Comparison of ENCODE assay signal across 8 mouse cellular contexts in genomic region chr11:113565006-113565995, GRCm38 (mm10). TPM values are rescaled to one million over a fixed set of nuclear protein-coding genes. Genes with fewer than 3 reads are reported as not detected.
DNase-seq lines count a peak whose midpoint lies in the region; ATAC-seq and TF ChIP-seq lines count a peak whose summit lies in the region.

No protein-coding gene starts in this region.

- peak; percentile 94 for ATAC-seq in megakaryocyte, adult 5-6 weeks (ENCODE audit: poor library complexity, severe bottlenecking)

- peak overlapping the region; percentile 11; the same call in 1 of the 2 replicates for H3K27ac ChIP-seq in left cerebral cortex, adult 2 months

- no peak for TF ChIP-seq CTCF in left cerebral cortex, adult 2 months (IDR thresholded peaks at IDR 0.05)

- DNase-seq in ZHBTc4 (ENCODE audit: low read depth, low spot score) = peak; percentile 96
- peak; percentile 71 to 81 for DNase-seq in cerebellum, postnatal 4 days (ENCODE audit: low spot score in 2 of 2)
- peak; percentile 47 to 57 for DNase-seq in gastrocnemius, adult 8-10 months (ENCODE audit: low spot score in 2 of 2)
- DNase-seq in hindlimb bud, embryonic 11.5 days (ENCODE audit: extremely low spot score, low read depth, low spot score) = peak; percentile 42
- DNase-seq in left cerebral cortex, adult 2 months (ENCODE audit: extremely low spot score in 1 of 2, low spot score in 2 of 2) = peak; percentile 71 to 76
- DNase-seq in right cerebral cortex, adult 18-20 months = peak; percentile 72
- peak; percentile 56 for DNase-seq in urinary bladder, adult 2 months (ENCODE audit: low spot score)

- H3K4me3 ChIP-seq in left cerebral cortex, adult 2 months = peak overlapping the region; percentile 64

- intact Hi-C loops in left cerebral cortex, adult 2 months (cut with DNase I) = loop anchor here (5.0 kb wide), 1 partner anchor 47 kb away; no protein-coding TSS in a partner anchor

RNA-seq across cellular contexts. Expression of gene Sstr2, which starts 53.8 kb away (rescaled TPM):
- total RNA-seq in gastrocnemius, adult 8-10 months (2022) = not detected
- 10 to 100 TPM; 30.4 to 33.8 TPM for total RNA-seq in left cerebral cortex, adult 2 months (2021)
- 0.18 TPM in 1 of 2 replicates, not detected in the other for total RNA-seq in megakaryocyte, adult 5-6 weeks (2015)
- not detected in 2 replicates for total RNA-seq in megakaryocyte, adult 5-6 weeks (2017)
- polyA plus RNA-seq in urinary bladder, adult 2 months (2012; rRNA removed) = 0.15 and 0.21 TPM in 2 replicates

Comparison
In these comparisons a context has a peak if more than half of its experiments do, and no peak if none do; other contexts are left out.
1. Peak in every context shown above with its lines: DNase-seq, ATAC-seq, H3K4me3 ChIP-seq and H3K27ac ChIP-seq.
2. DNase-seq: peak in every context shown above with its lines; median percentile 96 in ZHBTc4; 76 in cerebellum, postnatal 4 days; 74 in left cerebral cortex, adult 2 months; 72 in right cerebral cortex, adult 18-20 months; 56 in urinary bladder, adult 2 months; 52 in gastrocnemius, adult 8-10 months; 42 in hindlimb bud, embryonic 11.5 days.
3. RNA of gene Sstr2, which starts 53.8 kb away (total RNA-seq): 30.4 to 33.8 TPM in left cerebral cortex, adult 2 months; not detected in gastrocnemius, adult 8-10 months and 0.18 TPM in megakaryocyte, adult 5-6 weeks; every median in the first group is over 10 times any median in the second.